Mouse (Mus musculus) liver, adult 2 months (tissue): ENCODE measurements around the gene Prrt3.
A peak's percentile ranks its signal among the peaks of the same experiment; 100 is the strongest.

Source experiments
- CTCF ChIP-seq: fragments of 200-500 bp; IDR thresholded peaks from 2 replicates; pipeline ENCODE4 v1.5.1; 2011; ENCODE audit warnings: low read depth, low read length, control low read depth
- POLR2A ChIP-seq: fragments of 200-500 bp; IDR thresholded peaks from 2 replicates; pipeline ENCODE4 v1.6.1; 2011; ENCODE audit warnings: low read length, control low read depth; ENCODE audit not compliant: insufficient read depth; ENCODE audit errors: extremely low read depth

- TF ChIP-seq POLR2A (no peak), CTCF (peak; percentile 90)
These were observed 32.7 kb downstream of the Prrt3 start for GRCm38 (mm10) chr6:113469021-113469420.
